Mouse (Mus musculus): Measurements from ENCODE around the gene Pax2. TPM values are rescaled to one million over a fixed set of nuclear protein-coding genes. Genes with fewer than 3 reads are reported as not detected.
A peak's percentile ranks its signal among the peaks of the same experiment; 100 is the strongest.

Pax2 gene
- polyA plus RNA-seq, 1 experiment from 2014 or later = 29.6 TPM

GRCm38 (mm10) chr19:44741091-44741763 is 14.6 kb upstream of the Pax2 start:
- Histone ChIP-seq H3K9ac (ENCODE audit: low read depth, low read length) (peak overlapping the region; percentile 60), H3K27me3 (ENCODE audit: insufficient read depth, low read length) (peaks cover 12% of the 10 kb centered on the region), H3K4me1 (replicated peaks; ENCODE audit: insufficient read depth, low read length) (peaks cover 23% of the 10 kb centered on the region), H3K4me2 (ENCODE audit: low read length) (peak overlapping the region; percentile 73), H3K4me3 (replicated peaks; ENCODE audit: low read depth, low read length) (peak overlapping the region; percentile 34), H3K9me3 (replicated peaks; ENCODE audit: low read length) (no peaks in the 10 kb centered on the region), H3K36me3 (ENCODE audit: insufficient read depth, low read length) (no peaks in the 10 kb centered on the region), H3K27ac (peak overlapping the region; percentile 98)
- peak; percentile 67; the same call in 1 of the 2 replicates for ATAC-seq (replicated peaks; ENCODE audit: low FRiP score, low read depth)
- under 1% methylated on average over 48 of the region's 48 CpGs for WGBS
- DNase-seq (ENCODE audit: low spot score) = peak; percentile 86
- TF ChIP-seq CTCF (IDR thresholded peaks at IDR 0.05; ENCODE audit: low read depth) = no peak; the same call in 1 of the 2 replicates

- peak overlapping the region; percentile 60 for H3K9ac ChIP-seq (ENCODE audit: low read depth, low read length)
- peaks cover 23% of the 10 kb centered on the region for H3K4me1 ChIP-seq (replicated peaks; ENCODE audit: insufficient read depth, low read length)
- no peaks in the 10 kb centered on the region for H3K36me3 ChIP-seq (ENCODE audit: insufficient read depth, low read length)
- peak overlapping the region; percentile 98 for H3K27ac ChIP-seq
- peak overlapping the region; percentile 34 for H3K4me3 ChIP-seq (replicated peaks; ENCODE audit: low read depth, low read length)
- 1% methylated on average over 12 of the region's 13 CpGs for WGBS
- no peak for TF ChIP-seq CTCF (IDR thresholded peaks at IDR 0.05; ENCODE audit: low read depth)
- DNase-seq (ENCODE audit: low spot score) (peak; percentile 49), ATAC-seq (replicated peaks; ENCODE audit: low FRiP score, low read depth) (no peak)
- H3K4me2 ChIP-seq (ENCODE audit: low read length) = peak overlapping the region; percentile 73
- peaks cover 12% of the 10 kb centered on the region for H3K27me3 ChIP-seq (ENCODE audit: insufficient read depth, low read length)
- H3K9me3 ChIP-seq (replicated peaks; ENCODE audit: low read length) = no peaks in the 10 kb centered on the region
Observed at GRCm38 (mm10) chr19:44741764-44742127, 14.1 kb upstream of the Pax2 start.

GRCm38 (mm10) chr19:44742131-44743020 is 13.5 kb upstream of the Pax2 start:
- H3K4me2 ChIP-seq (ENCODE audit: low read length) = peak overlapping the region; percentile 73
- H3K4me1 ChIP-seq (replicated peaks; ENCODE audit: insufficient read depth, low read length) = peaks cover 23% of the 10 kb centered on the region
- H3K36me3 ChIP-seq (ENCODE audit: insufficient read depth, low read length) = no peaks in the 10 kb centered on the region
- peak overlapping the region; percentile 34 for H3K4me3 ChIP-seq (replicated peaks; ENCODE audit: low read depth, low read length)
- peaks cover 12% of the 10 kb centered on the region for H3K27me3 ChIP-seq (ENCODE audit: insufficient read depth, low read length)
- WGBS = under 1% methylated on average over 22 of the region's 22 CpGs
- ATAC-seq (replicated peaks; ENCODE audit: low FRiP score, low read depth) (peak; percentile 41), DNase-seq (ENCODE audit: low spot score) (peak; percentile 57)
- no peak for TF ChIP-seq CTCF (IDR thresholded peaks at IDR 0.05; ENCODE audit: low read depth)
- peak overlapping the region; percentile 98 for H3K27ac ChIP-seq
- H3K9me3 ChIP-seq (replicated peaks; ENCODE audit: low read length) = no peaks in the 10 kb centered on the region
- peak overlapping the region; percentile 60 for H3K9ac ChIP-seq (ENCODE audit: low read depth, low read length)

- WGBS = 0% methylated on average over 2 of the region's 2 CpGs
- Histone ChIP-seq H3K4me3 (replicated peaks; ENCODE audit: low read depth, low read length) (no peak overlapping the region), H3K36me3 (ENCODE audit: insufficient read depth, low read length) (no peaks in the 10 kb centered on the region), H3K4me2 (ENCODE audit: low read length) (peak overlapping the region; percentile 73), H3K27ac (peak overlapping the region; percentile 98), H3K9ac (ENCODE audit: low read depth, low read length) (no peak overlapping the region), H3K27me3 (ENCODE audit: insufficient read depth, low read length) (peaks cover 12% of the 10 kb centered on the region), H3K4me1 (replicated peaks; ENCODE audit: insufficient read depth, low read length) (peaks cover 23% of the 10 kb centered on the region), H3K9me3 (replicated peaks; ENCODE audit: low read length) (no peaks in the 10 kb centered on the region)
- ATAC-seq (replicated peaks; ENCODE audit: low FRiP score, low read depth) = no peak
- TF ChIP-seq CTCF (IDR thresholded peaks at IDR 0.05; ENCODE audit: low read depth) = no peak
- peak; percentile 59 for DNase-seq (ENCODE audit: low spot score)
Observed at GRCm38 (mm10) chr19:44743021-44743415, 12.8 kb upstream of the Pax2 start.

GRCm38 (mm10) chr19:44743961-44744520 is 11.8 kb upstream of the Pax2 start:
- Histone ChIP-seq H3K36me3 (ENCODE audit: insufficient read depth, low read length) (no peaks in the 10 kb centered on the region), H3K4me2 (ENCODE audit: low read length) (no peak overlapping the region), H3K9ac (ENCODE audit: low read depth, low read length) (no peak overlapping the region), H3K4me1 (replicated peaks; ENCODE audit: insufficient read depth, low read length) (peaks cover 23% of the 10 kb centered on the region), H3K27ac (peak overlapping the region; percentile 98), H3K4me3 (replicated peaks; ENCODE audit: low read depth, low read length) (no peak overlapping the region), H3K9me3 (replicated peaks; ENCODE audit: low read length) (no peaks in the 10 kb centered on the region), H3K27me3 (ENCODE audit: insufficient read depth, low read length) (peaks cover 12% of the 10 kb centered on the region)
- TF ChIP-seq CTCF (IDR thresholded peaks at IDR 0.05; ENCODE audit: low read depth) = no peak
- no peak for ATAC-seq (replicated peaks; ENCODE audit: low FRiP score, low read depth)
- no peak for DNase-seq (ENCODE audit: low spot score)
- WGBS = 31% methylated on average over 2 of the region's 2 CpGs

- Histone ChIP-seq H3K4me1 (replicated peaks; ENCODE audit: insufficient read depth, low read length) (peaks cover 19% of the 10 kb centered on the region), H3K4me3 (replicated peaks; ENCODE audit: low read depth, low read length) (peak overlapping the region; percentile 59; the same call in 1 of the 2 replicates), H3K4me2 (ENCODE audit: low read length) (peak overlapping the region; percentile 75), H3K36me3 (ENCODE audit: insufficient read depth, low read length) (no peaks in the 10 kb centered on the region), H3K27ac (peak overlapping the region; percentile 90), H3K27me3 (ENCODE audit: insufficient read depth, low read length) (peaks cover 29% of the 10 kb centered on the region), H3K9ac (ENCODE audit: low read depth, low read length) (peak overlapping the region; percentile 64; the same call in 1 of the 2 replicates), H3K9me3 (replicated peaks; ENCODE audit: low read length) (no peaks in the 10 kb centered on the region)
- WGBS = 5% methylated on average over 6 of the region's 6 CpGs
- no peak for TF ChIP-seq CTCF (IDR thresholded peaks at IDR 0.05; ENCODE audit: low read depth)
- DNase-seq (ENCODE audit: low spot score) (no peak), ATAC-seq (replicated peaks; ENCODE audit: low FRiP score, low read depth) (no peak)
Observed at GRCm38 (mm10) chr19:44745741-44746140, 10.1 kb upstream of the Pax2 start.
